Mouse (Mus musculus) adrenal gland, postnatal 25 days (tissue): Measurements from ENCODE around the gene Fen1. TPM values are rescaled to one million over a fixed set of nuclear protein-coding genes. Genes with fewer than 3 reads are reported as not detected.
A peak's percentile ranks its signal among the peaks of the same experiment; 100 is the strongest.

Experiments
- DNase-seq: peaks from one replicate; pipeline ENCODE4 v3.0.0; 2021; ENCODE audit warnings: mixed read lengths
- total RNA-seq: library from RNA; stranded (reverse); gene quantifications from 2 replicates; pipeline ENCODE4 v1.2.3, GENCODE M21; 2021

The Fen1 gene
- total RNA-seq, 1 experiment from 2014 or later: 17.9 TPM

- no peak for DNase-seq
These were observed 12.1 kb upstream of the Fen1 start for GRCm38 (mm10) chr19:10216101-10216500.

- DNase-seq: no peak
These were observed 10.0 kb upstream of the Fen1 start for GRCm38 (mm10) chr19:10213796-10214471.

GRCm38 (mm10) chr19:10210885-10211284 lies 6.9 kb upstream of the Fen1 start:
- no peak for DNase-seq

GRCm38 (mm10) chr19:10208851-10209250 lies 4.9 kb upstream of the Fen1 start:
- DNase-seq: no peak

- no peak for DNase-seq
These were observed 1.1 kb upstream of the Fen1 start for GRCm38 (mm10) chr19:10205051-10205450.

GRCm38 (mm10) chr19:10204616-10205001 lies 640 bp upstream of the Fen1 start:
- no peak for DNase-seq

- DNase-seq: no peak
These were observed 672 bp downstream of the Fen1 start for GRCm38 (mm10) chr19:10203146-10203847.

- peak; percentile 86 for DNase-seq
These were observed 5.2 kb downstream of the Fen1 start for GRCm38 (mm10) chr19:10198723-10199122.

- no peak for DNase-seq
These were observed 5.7 kb downstream of the Fen1 start for GRCm38 (mm10) chr19:10198286-10198685.

- DNase-seq: no peak
These were observed 6.8 kb downstream of the Fen1 start for GRCm38 (mm10) chr19:10197130-10197529.

- peak; percentile 42 for DNase-seq
These were observed 8.7 kb downstream of the Fen1 start for GRCm38 (mm10) chr19:10195252-10195651.

GRCm38 (mm10) chr19:10194337-10194736 lies 9.6 kb downstream of the Fen1 start:
- no peak for DNase-seq

- no peak for DNase-seq
These were observed 12.6 kb downstream of the Fen1 start for GRCm38 (mm10) chr19:10191326-10191725.

GRCm38 (mm10) chr19:10190796-10191195 lies 13.2 kb downstream of the Fen1 start:
- DNase-seq: peak; percentile 70

- DNase-seq: no peak
These were observed 14.0 kb downstream of the Fen1 start for GRCm38 (mm10) chr19:10189940-10190339.

GRCm38 (mm10) chr19:10189022-10189421 lies 14.9 kb downstream of the Fen1 start:
- DNase-seq: no peak

- peak; percentile 50 for DNase-seq
These were observed 15.6 kb downstream of the Fen1 start for GRCm38 (mm10) chr19:10188281-10188811.

GRCm38 (mm10) chr19:10186569-10186968 lies 17.4 kb downstream of the Fen1 start:
- no peak for DNase-seq

- DNase-seq: no peak
These were observed 18.1 kb downstream of the Fen1 start for GRCm38 (mm10) chr19:10185876-10186275.

- DNase-seq: peak; percentile 65
These were observed 19.9 kb downstream of the Fen1 start for GRCm38 (mm10) chr19:10184096-10184495.

- DNase-seq: peak; percentile 62
These were observed 20.5 kb downstream of the Fen1 start for GRCm38 (mm10) chr19:10183299-10183983.

GRCm38 (mm10) chr19:10182670-10183298 lies 21.2 kb downstream of the Fen1 start, which contains the start of gene Fads1:
Gene Fads1, plus strand, starts transcription at chr19:10182888.
- peak; percentile 95 for DNase-seq
